Mouse (Mus musculus) naive thymus-derived CD4-positive, alpha-beta T cell, adult 2 months (primary cell): Measurements from ENCODE around the gene Cfap100.

Source experiments
- DNase-seq: peaks from one replicate; pipeline ENCODE4 v3.0.0-alpha.2; 2011; ENCODE audit warnings: low read depth

The Cfap100 gene

GRCm38 (mm10) chr6:90457421-90457820, 28.8 kb upstream of the Cfap100 start:
- DNase-seq, result no peak

GRCm38 (mm10) chr6:90453751-90454150, 25.2 kb upstream of the Cfap100 start:
- no peak for DNase-seq

- DNase-seq, result no peak
Observed at GRCm38 (mm10) chr6:90452603-90453002, 24.0 kb upstream of the Cfap100 start.

GRCm38 (mm10) chr6:90451512-90451911, 22.9 kb upstream of the Cfap100 start:
- no peak for DNase-seq

GRCm38 (mm10) chr6:90450697-90451096, 22.1 kb upstream of the Cfap100 start:
- DNase-seq, result no peak

- peak; percentile 15 for DNase-seq
Observed at GRCm38 (mm10) chr6:90450179-90450578, 21.6 kb upstream of the Cfap100 start.

- no peak for DNase-seq
Observed at GRCm38 (mm10) chr6:90446883-90447282, 18.3 kb upstream of the Cfap100 start.

GRCm38 (mm10) chr6:90437041-90437440, 8.4 kb upstream of the Cfap100 start:
- no peak for DNase-seq

- DNase-seq, result no peak
Observed at GRCm38 (mm10) chr6:90436192-90436907, 7.8 kb upstream of the Cfap100 start.

- DNase-seq, result peak; percentile 45
Observed at GRCm38 (mm10) chr6:90435195-90435618, 6.6 kb upstream of the Cfap100 start.

GRCm38 (mm10) chr6:90434687-90435086, 6.1 kb upstream of the Cfap100 start:
- no peak for DNase-seq

GRCm38 (mm10) chr6:90431487-90431886, 2.9 kb upstream of the Cfap100 start:
- no peak for DNase-seq

GRCm38 (mm10) chr6:90429911-90430310, 1.3 kb upstream of the Cfap100 start:
- DNase-seq, result no peak

- DNase-seq, result no peak
Observed at GRCm38 (mm10) chr6:90426003-90426402, 2.6 kb downstream of the Cfap100 start.

- DNase-seq, result no peak
Observed at GRCm38 (mm10) chr6:90425361-90425760, 3.2 kb downstream of the Cfap100 start.

GRCm38 (mm10) chr6:90422565-90422964, 6.0 kb downstream of the Cfap100 start:
- peak; percentile 73 for DNase-seq

GRCm38 (mm10) chr6:90411926-90412325, 16.7 kb downstream of the Cfap100 start:
- DNase-seq, result no peak

- no peak for DNase-seq
Observed at GRCm38 (mm10) chr6:90410972-90411371, 17.6 kb downstream of the Cfap100 start.

GRCm38 (mm10) chr6:90408632-90409031, 20.0 kb downstream of the Cfap100 start:
- DNase-seq, result no peak

- DNase-seq, result no peak
Observed at GRCm38 (mm10) chr6:90397291-90397690, 31.3 kb downstream of the Cfap100 start.

GRCm38 (mm10) chr6:90395751-90396150, 32.8 kb downstream of the Cfap100 start:
- no peak for DNase-seq

GRCm38 (mm10) chr6:90393948-90394347, 34.6 kb downstream of the Cfap100 start:
- DNase-seq, result no peak

GRCm38 (mm10) chr6:90390629-90391028, 38.0 kb downstream of the Cfap100 start:
- no peak for DNase-seq

GRCm38 (mm10) chr6:90381465-90381864, 47.1 kb downstream of the Cfap100 start:
- DNase-seq, result no peak
